Mouse (Mus musculus) WW6 (cell line): Measurements from ENCODE around the gene Hrh3.
A peak's percentile ranks its signal among the peaks of the same experiment; 100 is the strongest.

ENCODE experiments used
- DNase-seq: peaks from one replicate; pipeline ENCODE4 v3.0.0-alpha.2; 2013; ENCODE audit warnings: low read depth, low spot score

Gene Hrh3

GRCm38 (mm10) chr2:180103978-180104658, at the start of gene Hrh3:
Gene Hrh3, minus strand, starts transcription at chr2:180104488.
- no peak for DNase-seq

GRCm38 (mm10) chr2:180148551-180148950, 44.3 kb upstream of the Hrh3 start:
- DNase-seq: no peak

DNA sequence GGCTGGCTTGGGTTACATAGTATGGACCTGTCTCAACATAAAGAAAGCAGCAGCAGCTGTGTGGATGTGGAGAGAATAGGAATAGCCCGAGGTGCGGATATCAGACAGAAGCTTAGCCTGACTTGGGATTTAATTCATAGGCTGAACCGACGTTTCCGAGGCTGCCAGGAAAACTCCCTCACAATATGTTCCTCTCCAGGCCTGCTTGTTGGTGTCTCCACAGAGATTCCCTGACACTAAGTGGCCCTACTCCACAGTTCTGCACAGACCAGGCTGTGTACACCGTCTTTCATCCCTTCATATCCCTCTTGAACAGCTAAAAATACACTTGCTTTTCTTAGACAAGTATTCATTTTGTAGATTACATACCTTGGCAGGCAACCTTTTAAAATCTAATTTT, 43.1 kb upstream of the Hrh3 start:
- no peak for DNase-seq

DNA sequence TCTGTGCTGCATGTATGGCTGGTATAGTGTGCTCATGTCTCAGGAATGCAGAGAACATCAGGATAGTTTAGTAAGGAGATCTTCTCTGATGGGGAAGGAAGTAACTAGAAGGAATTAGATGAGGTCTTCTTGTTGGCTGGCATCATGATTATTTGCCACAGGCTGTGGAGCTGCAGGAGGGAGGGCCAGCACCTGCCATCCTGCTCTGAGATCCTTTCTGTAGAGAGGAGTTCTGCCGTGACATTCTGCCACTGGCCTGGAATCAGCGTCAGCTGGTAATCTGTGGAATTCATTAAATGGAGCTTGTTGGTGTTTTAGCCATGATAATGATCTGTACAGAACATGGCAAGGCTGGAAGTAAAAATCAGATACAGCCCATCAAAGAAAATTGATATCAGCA, 41.8 kb upstream of the Hrh3 start:
- no peak for DNase-seq

- no peak for DNase-seq
These were observed 31.1 kb upstream of the Hrh3 start for GRCm38 (mm10) chr2:180135414-180135813.

DNA sequence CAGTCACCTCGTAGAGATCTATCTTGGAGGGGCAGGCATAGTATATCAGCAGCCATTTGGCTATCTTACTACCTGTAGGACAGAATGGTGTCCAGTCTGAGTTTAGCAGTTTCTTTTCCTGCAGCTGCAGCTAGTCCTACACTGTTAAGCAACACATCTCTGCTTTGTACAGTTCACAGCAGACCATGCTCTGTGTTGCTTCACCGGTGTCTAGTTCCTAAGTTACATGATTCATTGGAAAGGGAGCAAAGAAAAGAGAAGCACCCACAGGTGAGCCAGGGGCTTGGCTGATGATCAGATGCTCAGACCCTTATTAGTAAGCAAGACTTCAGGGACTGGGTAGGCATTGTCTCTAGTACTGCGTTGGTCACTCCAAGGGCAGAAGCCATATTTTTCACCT, 29.6 kb upstream of the Hrh3 start:
- DNase-seq: no peak

DNA sequence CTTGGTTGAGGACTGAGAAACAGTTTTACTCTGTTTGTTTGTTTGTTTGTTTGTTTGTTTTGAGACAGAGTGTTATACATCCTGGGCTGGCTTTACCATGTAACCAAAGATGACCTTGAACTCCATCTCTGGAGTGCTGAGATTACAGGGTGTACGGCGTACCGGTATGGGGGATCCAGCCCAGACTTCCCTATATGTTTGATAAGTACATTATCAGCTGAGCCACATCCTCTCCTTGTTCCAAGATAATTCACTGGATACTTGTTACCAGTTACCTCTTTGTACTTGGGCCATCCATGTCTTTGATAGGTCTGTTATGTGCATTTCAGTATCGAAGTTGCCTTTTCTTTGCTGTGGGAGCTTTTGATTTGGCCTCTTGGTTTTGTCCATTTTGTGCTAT, 28.9 kb upstream of the Hrh3 start:
- no peak for DNase-seq

GRCm38 (mm10) chr2:180127675-180128074, 23.4 kb upstream of the Hrh3 start:
- no peak for DNase-seq

DNA sequence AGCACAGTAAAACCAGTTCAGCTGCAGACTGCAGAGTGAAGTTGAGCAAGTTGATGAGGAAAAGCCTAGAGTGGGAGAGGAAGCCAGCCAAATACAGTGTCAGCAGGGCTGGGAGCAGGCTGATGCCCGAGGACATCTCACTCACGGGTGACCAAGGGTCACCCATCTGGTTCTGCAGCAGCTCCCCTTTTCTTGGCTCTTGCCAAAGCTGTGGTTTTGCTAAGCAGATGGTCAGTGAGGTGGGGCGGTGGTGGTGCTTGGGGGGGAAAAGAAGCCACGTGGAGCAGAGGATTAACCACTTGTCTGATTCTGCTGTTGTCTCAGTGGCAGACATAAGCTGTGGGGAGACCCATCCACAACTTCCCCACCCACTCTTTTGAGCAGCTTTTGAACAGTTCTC, 21.9 kb upstream of the Hrh3 start:
- DNase-seq: no peak

DNA sequence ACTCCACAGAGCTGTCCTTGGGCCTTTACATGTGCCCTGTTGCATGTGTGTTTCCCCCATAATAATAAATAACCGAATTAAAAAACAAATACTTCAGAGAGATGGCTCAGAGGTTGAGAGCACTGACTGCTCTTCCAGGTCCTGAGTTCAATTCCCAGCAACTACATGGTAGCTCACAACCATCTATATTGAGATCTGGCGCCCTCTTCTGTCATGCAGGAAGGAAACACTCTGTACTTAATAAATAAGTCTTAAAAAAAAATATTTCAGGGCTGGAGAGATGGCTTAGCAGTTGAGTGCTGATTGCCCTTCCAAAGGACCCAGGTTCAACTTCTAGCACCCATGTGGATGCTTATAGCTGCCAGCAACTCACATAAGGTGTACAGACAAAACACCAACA, 19.9 kb upstream of the Hrh3 start:
- DNase-seq: no peak

DNA sequence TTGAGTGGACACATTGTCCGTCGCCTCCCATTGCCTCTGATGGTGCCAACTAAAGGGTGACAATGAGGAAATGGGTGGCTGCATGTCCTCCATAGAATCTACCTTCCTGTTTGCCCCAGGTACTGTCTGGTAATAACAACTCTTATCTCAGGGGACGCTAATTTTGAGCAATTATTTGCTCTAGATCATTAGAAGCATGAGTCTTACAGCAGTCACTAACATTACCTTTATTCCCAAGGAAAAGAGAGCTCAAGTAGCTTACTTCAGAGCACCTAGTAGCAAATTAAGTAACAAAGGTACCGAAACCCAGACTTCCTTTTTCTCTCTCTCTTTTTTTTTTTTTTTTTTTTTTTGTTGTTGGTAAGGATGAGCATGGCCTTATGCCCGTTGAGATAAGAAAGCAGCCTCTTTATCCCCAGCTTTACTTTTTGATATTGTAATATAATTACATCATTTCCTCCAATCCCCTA, 16.0 kb upstream of the Hrh3 start:
- no peak for DNase-seq

DNA sequence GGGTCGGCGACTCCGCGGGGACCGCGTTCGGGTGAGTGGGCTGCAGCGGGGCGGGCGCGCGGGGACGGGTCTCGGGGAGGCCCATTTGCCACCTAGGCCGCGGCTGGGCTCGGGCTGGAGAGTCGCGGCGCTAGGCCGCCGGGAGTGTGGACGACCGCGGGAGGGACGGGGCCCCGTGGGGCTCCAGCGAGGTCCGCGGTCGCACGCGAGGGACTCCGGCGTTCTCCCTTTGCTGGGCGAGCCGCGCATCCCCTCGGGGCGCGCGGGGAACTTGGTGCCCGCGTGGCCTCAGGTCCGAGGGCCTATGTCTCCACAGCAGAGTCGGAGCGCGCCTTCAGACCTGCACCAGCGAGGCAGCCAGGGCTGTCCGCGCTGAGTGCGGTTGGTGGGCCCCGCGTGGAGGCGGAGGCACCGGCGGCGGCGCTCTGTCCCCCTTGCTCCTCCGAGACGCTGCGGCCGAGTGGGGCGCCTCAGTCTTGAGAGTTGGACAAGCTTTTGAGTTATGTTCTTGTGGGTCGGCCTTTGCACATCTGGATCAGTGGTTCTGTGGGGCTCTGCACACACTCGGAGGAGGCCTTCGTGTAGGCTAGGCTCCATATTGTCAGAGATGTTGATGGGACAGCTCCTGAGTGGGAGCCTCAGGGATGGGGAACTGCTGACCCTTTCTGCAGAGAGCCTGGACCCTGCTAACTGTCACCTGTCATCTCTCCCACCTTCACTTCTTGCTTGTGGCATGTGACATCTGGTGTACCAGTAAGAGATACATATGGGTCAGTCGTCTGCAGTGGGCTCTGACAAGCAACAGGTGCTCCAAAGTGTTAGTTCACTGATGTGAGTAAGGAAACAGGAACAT, 15.4 kb upstream of the Hrh3 start:
- no peak for DNase-seq

DNA sequence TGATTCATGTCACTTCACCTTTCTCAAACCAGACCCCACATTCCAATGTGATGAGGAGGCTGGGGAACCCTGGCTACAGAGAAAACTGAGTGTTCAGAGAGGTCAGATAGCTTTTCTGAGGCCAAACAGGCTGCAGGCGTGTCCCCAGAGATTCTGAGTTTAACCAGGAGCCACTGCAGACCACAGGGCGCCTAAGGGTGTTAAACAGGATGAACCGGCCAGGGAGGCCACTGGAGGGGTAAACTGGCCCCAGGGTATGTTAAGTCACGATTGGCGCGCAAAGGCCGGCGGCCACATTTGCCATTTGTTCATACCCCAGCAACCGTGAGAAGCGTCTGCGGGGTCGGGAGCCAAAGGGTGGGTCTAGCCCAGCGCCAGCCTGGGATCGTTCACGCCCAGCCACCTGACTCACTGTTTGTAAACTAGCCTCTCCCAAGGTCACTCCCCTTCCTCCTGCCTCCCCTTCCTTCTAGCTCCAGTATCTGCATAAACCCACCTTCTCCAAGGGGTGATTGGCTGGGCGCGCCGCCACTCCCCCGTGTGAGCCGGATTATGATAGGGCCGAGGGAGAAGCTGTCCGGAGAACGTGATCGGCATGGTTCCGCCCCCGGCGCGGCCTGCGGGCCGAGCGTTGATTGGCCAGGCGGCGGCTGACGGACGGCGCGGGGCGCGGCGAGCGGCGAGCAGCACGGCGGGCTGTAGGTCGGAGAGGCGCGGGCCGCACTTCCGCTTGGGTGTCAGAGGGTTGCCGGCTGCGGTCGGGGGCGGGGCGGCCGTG, 14.6 kb upstream of the Hrh3 start, which contains the start of gene Osbpl2:
Osbpl2 (plus strand) TSS at position 646 of the 778 bp plus-strand sequence.
- peak; percentile 95 for DNase-seq

DNA sequence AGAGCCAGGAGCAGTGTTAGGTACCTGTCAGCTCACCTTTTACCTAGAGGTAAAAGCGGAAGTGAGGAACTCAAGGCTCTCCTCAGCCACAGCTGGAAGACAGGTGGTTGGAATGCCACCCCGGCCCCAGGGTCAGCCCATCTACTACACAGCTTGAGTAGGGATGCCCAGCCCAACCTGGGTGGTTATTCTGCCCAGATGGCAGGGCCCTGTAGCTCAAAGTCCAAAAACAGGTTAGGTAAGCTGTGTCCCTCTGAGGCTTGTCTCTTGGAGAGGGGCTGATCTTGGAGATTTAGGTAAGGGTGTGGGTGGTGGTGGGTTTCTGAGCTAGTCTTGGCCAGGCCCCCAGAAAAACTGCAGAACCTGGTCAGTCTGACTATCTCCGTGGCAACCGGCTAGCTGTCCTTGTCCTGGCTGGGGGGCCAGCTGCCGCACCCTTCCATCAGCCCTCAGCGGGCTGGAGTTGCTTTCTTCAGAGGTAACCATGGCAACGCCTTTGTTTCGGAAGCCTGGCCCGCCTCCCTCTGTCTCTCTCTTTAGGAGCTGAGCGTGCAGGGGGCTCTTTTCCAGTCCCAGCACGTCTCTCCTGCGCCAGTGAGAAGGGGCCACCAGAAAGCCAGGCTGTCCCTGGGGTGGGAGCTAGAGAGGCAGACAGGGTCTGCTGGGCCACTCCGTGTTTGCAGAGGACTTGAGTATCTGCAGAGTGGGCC, 13.4 kb upstream of the Hrh3 start:
- no peak for DNase-seq

GRCm38 (mm10) chr2:180116741-180117484, 12.6 kb upstream of the Hrh3 start:
- no peak for DNase-seq

DNA sequence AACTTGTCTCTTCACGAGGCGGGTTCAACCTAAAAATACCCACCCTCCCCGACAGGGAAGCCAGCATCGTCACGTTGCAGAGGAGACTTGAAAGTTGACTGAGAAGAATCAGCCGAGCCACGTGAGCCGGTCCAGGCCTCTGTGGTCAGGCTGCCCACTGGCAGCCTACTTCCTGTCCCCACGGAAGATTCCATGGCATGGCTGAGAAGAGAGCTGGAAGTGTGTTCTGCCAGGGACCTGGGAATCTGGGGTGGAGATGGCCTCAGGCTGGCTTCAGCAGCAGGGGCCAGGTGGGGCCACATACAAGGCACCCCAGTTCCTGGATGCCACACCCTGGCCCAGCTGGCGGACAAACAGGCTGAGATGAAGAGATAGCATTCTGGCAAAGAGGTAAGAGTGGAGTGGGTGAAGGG, 11.8 kb upstream of the Hrh3 start:
- DNase-seq: no peak

DNA sequence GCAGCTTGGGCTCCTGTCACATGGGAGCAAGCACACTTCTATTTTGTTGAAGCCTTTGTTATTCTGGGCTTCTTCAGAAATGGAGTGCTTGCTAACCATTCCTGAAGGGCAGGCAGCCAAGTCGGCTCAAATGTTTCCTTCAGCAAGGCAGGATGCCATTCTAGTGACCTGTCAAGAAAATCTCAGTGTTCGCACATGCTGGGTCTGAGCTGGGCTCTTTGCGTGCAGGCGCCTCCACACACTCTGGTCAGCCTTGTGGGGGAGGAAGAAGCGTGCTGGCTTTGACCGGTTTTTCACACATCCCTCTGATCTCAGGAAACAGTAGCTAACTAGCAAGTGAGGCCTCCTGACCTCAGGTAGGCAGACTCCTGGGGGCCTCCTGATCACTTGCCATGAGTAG, 11.0 kb upstream of the Hrh3 start:
- no peak for DNase-seq

DNA sequence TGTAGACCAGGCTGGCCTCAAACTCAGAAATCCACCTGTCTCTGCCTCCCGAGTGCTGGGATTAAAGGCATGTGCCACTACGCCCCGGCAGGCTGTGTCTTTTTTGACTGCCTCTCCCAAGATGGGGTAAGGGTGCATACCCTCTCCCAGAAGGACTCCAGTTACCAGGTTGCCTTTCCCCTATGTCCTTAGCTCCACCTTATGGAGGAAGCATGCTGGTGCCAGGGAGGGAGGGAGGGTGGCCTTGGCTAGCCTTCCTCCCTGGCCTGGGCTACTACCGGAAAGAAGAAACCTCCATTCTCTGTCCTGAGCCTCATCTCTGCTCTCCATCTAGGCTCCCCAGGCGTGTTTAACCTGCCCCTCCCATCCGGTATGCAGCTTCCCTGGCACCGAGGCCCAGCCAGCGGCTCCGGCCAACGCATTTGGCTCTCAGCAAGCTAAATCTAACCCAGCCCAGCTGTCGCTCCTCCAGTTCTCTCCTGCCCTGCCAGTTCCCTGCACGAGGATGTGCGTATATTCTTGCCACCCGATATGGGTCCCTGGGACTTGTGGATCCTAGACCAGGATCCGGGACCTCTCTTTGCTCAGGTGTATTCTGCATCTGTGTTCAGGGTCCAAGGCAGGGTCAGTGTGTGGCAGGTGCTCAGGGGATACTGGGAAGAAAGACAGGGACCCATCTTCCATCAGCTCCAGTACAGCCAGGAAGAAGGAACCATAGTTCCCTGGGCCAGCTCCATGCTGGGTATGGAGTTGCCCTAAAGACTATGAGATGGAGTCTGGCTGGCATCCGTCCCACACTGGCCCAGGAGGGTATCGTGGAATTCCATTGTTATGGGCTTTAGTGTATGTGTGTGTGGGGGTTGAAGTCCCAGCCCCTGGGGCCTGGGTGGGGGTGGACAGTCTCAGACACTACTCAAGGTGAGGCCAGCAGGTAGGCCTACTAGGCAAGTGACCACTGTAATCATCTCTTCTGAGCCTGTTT, 9.9 kb upstream of the Hrh3 start:
- DNase-seq: no peak

DNA sequence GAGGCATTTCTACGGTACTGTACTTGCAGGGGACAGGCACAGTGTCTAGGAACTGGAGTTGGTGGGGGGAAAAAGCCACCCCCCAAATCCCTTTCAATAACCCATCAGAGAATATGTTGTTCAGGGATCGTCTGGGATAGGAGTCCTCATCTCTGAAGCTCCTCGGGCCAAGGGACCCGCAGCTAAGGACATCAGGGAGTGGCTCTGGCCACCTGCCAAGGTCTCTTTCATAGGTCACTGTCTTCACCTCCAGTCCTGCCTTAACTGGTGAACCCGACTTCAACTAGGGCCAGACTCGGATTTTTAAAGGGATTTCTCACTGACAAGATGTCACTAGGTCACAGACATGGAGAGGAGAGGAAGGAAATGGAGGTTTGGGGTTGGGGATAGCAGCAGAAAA, 4.0 kb upstream of the Hrh3 start:
- DNase-seq: no peak

GRCm38 (mm10) chr2:180107081-180107480, 2.8 kb upstream of the Hrh3 start:
- no peak for DNase-seq
